Mouse (Mus musculus) olfactory bulb, adult 2 months (tissue): ENCODE results near the gene Mthfd2l. TPM values are rescaled to one million over a fixed set of nuclear protein-coding genes. Genes with fewer than 3 reads are reported as not detected.

Experiments
- H3K27ac ChIP-seq: fragments of 200-500 bp; 2 replicates; pipeline ENCODE4 v1.5.1; 2012; ENCODE audit warnings: low read depth, low read length; ENCODE audit not compliant: insufficient read depth
- H3K4me1 ChIP-seq: fragments of 200-500 bp; 2 replicates; pipeline ENCODE4 v1.6.1; 2012; ENCODE audit warnings: low read length; ENCODE audit not compliant: control insufficient read depth, insufficient read depth
- H3K4me3 ChIP-seq: fragments of 200-500 bp; 2 replicates; pipeline ENCODE4 v1.5.1; 2012; ENCODE audit warnings: mild to moderate bottlenecking, low read depth, low read length, moderate library complexity; ENCODE audit not compliant: insufficient read depth
- CTCF ChIP-seq: fragments of 200-500 bp; IDR thresholded peaks from 2 replicates; pipeline ENCODE4 v1.5.1; 2012; ENCODE audit warnings: low read depth, mild to moderate bottlenecking, low read length, moderate library complexity; ENCODE audit not compliant: insufficient read depth
- POLR2A ChIP-seq: fragments of 200-500 bp; IDR thresholded peaks from 2 replicates; pipeline ENCODE4 v1.6.1; 2012; ENCODE audit warnings: mild to moderate bottlenecking, low read depth, low read length, moderate library complexity; ENCODE audit not compliant: insufficient read depth
- WGBS: fragments of 180-500 bp; shearing (Covaris S2); methylation state at CpG from one replicate; pipeline ENCODE4 v1.1.7; 2018; 5-methylcytosine and 5-hydroxymethylcytosine counted together
- polyA plus RNA-seq: library from polyadenylated mRNA; stranded (reverse); fragments of >200 nt; gene quantifications from 2 replicates; pipeline ENCODE4 v1.2.4, GENCODE M21; 2012; ENCODE audit warnings: low replicate concordance; ENCODE audit not compliant: missing spikeins, insufficient read depth, insufficient read length

The Mthfd2l gene
- not detected in 2 replicates for polyA plus RNA-seq

DNA sequence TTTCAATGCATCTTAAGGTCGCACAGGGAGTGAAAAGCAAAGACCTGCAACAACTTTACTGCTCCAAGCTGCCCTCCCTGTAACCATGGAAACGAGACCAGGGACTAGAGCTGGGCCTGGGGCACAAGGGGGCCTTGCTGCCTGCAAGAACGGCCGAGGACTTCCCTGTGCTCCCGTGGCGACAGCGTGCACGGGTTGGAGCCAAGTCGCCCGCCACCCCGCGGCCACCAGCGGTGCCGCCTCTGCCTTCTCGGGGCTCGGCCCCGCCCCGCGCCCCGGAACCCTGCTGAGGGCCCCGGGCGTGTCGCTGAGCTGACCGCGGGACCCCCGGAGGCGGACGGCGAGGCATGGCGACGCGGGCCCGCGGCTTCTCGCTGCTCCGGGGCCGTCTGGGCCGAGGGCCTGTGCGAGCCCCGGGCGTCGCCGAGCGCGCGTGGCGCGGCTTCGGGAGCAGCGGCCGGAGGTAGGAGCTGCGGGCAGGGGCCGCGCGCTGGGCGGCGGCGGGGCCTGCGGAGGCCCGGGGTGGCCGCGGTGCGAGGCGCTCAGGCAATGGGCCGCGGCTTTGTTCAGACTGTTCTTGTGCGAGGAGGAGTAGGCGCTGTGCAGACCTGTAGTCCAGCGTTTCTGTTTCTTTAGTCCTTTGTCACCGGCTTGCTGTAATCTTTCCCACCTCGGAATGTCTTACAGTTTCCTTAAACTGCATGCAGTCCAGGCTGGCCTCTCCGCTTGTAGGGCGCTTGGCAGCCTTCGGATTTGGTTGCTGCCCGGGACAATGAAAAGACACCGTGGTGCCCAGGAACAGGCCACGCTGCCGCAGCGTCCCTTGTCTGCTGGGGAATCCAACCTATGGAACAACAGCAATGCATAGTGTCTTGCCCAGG, at the start of gene Mthfd2l:
TSS of gene Mthfd2l (plus strand) at position 147 of the 881 bp plus-strand sequence.
- Histone ChIP-seq H3K4me1 (no peaks in the 10 kb centered on the region), H3K27ac (peak within 1 kb of the TSS; percentile 29), H3K4me3 (peak within 1 kb of the TSS; percentile 76)
- under 1% methylated on average over 79 of the region's 79 CpGs for WGBS
- TF ChIP-seq CTCF (peak; percentile 52; the same call in 1 of the 2 replicates), POLR2A (peak; percentile 28; the same call in 1 of the 2 replicates)

DNA sequence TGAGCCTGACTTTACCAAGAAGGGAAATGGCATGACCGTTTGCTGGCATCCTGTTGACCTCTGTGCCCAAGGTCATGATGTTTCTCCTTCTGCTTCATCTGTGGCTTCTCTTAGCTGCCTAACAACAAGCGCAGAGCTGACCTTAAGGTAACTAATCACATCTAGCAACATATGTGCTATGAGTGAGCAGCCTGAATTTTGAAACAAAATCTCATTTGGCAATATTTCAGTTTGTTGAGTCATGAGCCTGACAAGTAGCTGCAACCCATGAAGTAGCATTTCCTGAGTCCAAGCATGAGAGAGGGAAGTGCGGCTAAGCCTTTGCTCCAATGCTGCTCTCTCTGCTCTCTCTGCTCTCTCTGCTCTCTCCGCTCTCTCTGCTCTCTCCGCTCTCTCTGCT, 49.2 kb upstream of the Mthfd2l start:
- Histone ChIP-seq H3K4me1 (no peaks in the 10 kb centered on the region), H3K27ac (no peak overlapping the region), H3K4me3 (no peak overlapping the region)
- 95% methylated on average over 5 of the region's 5 CpGs for WGBS
- TF ChIP-seq POLR2A (no peak), CTCF (no peak)

DNA sequence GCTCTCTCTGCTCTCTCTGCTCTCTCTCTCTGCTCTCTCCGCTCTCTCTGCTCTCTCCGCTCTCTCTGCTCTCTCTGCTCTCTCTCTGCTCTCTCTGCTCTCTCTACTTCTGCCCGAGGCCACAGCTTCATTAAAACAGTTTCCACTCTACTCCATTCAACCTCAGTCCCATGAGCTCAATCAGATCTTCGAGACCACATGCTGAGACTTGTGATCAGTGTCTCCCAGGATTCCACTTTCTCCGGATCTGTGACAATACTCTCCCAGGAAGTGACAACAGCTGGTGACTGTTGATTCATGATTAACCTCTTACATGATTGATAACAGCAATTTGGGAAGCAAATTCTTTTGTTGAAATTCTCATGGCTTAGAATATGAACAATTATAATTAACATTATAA, 48.8 kb upstream of the Mthfd2l start:
- no peak overlapping the region for H3K27ac ChIP-seq
- 78% methylated on average over 5 of the region's 5 CpGs for WGBS
- no peaks in the 10 kb centered on the region for H3K4me1 ChIP-seq
- TF ChIP-seq POLR2A (no peak), CTCF (no peak)
- H3K4me3 ChIP-seq: no peak overlapping the region

DNA sequence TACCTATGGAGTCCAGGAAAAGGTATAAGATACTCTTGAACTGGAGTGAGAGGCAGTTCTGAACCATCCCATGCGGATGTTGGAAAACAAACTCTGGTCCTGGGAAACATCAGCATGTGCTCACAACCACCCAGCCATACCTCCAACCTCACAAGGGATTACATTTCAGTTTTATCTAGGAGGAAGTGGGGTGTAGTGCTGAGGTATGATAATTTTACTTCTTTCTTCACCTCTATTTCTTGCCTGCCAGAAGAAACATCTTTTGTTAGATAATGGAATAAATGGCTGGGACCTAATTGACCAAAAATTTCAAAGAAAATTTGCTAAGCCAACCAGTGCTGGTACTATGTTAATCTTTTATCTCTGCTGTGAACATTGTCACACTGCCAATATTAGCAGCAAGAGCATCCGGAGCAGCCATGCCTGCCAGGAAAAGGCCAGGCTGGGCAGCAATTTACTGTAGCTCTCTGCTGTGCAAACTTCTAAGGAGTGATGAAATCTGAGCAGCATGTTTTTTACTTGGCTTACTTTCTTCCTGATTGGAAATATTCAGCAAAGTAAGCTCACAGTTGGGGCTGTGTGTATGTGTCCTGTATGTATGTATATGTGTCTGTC, 46.2 kb upstream of the Mthfd2l start:
- no peak overlapping the region for H3K27ac ChIP-seq
- TF ChIP-seq POLR2A: no peak
- TF ChIP-seq CTCF: no peak
- WGBS: 53% methylated on average over 2 of the region's 2 CpGs

DNA sequence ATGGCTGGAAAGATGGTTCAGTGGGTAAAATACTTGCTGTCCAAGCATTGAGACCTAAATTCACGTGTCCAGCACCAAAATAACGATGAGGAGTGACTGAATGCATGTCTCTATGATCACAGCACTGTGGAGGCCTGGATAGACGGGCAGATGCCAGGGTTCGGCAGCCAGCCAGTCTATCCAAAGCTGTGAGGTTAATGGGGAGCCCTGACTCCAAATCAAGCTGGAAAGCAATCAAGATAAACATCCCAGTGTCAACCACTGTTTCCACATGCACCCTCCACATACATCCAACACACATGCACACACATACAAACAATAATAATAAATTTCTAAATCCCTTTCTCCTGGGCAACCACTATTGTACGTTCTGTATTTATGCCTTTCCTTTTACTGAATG, 42.3 kb upstream of the Mthfd2l start:
- H3K4me3 ChIP-seq: no peak overlapping the region
- H3K27ac ChIP-seq: no peak overlapping the region
- 82% methylated on average over 5 of the region's 5 CpGs for WGBS
- peaks cover 9% of the 10 kb centered on the region for H3K4me1 ChIP-seq
- TF ChIP-seq POLR2A (no peak), CTCF (no peak)

More for the DNA sequence above, 46.2 kb upstream of the Mthfd2l start:
- Histone ChIP-seq H3K4me3 (no peak overlapping the region), H3K4me1 (no peaks in the 10 kb centered on the region)

DNA sequence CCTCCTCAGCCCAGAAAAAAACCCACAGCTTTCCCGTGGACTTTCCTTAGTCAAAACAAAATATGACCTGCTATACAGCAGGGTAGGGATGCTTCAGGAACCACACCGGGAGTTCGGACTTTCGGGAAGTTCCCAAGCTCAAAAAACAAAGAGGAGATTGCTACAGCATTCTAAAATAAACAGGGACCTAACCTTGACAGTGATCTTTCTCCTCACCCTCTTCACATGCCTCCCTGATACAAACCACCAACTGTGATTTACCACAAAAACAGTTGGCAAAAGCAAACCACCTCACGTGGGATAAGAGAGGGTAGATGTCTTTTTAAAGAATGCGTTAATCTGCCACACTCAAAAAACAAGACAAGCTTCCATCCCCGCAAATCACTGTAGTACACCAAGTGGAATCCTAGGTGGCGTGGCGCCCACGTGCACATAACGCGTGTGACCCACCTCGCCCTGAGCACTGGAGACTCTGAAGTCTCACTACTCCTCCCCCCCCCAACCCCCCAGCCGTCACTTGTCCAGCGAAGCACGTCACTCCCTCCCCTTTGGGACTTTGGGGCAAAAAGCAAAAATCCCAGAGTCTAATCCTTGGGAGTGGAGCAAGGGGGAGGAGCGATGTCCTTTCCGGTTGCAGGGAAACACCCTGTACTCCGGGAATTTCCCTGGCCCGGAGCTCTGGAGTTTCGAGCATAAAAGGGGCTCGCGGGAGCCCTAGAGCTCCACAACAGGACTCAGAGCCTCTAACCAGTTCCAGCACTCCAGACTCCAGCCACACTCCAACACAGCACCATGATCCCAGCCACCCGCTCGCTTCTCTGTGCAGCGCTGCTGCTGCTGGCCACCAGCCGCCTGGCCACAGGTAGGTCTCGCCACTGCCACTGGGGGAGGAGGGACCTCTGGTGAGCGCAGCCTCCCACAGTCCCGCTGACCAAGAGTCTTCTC, 40.1 kb upstream of the Mthfd2l start, which contains the start of gene Cxcl1:
TSS of gene Cxcl1 (plus strand) at position 723 of the 945 bp plus-strand sequence.
- TF ChIP-seq CTCF (no peak), POLR2A (no peak)
- H3K27ac ChIP-seq: no peak within 1 kb of the TSS
- 7% methylated on average over 30 of the region's 30 CpGs for WGBS
- H3K4me1 ChIP-seq: peaks cover 9% of the 10 kb centered on the region
- peak within 1 kb of the TSS; percentile 35 for H3K4me3 ChIP-seq

DNA sequence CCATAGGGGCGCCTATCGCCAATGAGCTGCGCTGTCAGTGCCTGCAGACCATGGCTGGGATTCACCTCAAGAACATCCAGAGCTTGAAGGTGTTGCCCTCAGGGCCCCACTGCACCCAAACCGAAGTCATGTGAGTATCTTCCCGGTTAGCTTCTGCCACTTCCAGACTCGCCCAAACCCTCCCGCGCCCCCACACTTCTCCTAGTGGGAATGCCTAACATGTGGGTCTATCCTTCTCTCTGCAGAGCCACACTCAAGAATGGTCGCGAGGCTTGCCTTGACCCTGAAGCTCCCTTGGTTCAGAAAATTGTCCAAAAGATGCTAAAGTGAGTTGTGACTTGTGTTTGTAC, 39.5 kb upstream of the Mthfd2l start:
- H3K4me3 ChIP-seq: peak overlapping the region; percentile 35
- peaks cover 9% of the 10 kb centered on the region for H3K4me1 ChIP-seq
- no peak for TF ChIP-seq POLR2A
- no peak for TF ChIP-seq CTCF
- WGBS: 26% methylated on average over 10 of the region's 10 CpGs
- H3K27ac ChIP-seq: no peak overlapping the region

DNA sequence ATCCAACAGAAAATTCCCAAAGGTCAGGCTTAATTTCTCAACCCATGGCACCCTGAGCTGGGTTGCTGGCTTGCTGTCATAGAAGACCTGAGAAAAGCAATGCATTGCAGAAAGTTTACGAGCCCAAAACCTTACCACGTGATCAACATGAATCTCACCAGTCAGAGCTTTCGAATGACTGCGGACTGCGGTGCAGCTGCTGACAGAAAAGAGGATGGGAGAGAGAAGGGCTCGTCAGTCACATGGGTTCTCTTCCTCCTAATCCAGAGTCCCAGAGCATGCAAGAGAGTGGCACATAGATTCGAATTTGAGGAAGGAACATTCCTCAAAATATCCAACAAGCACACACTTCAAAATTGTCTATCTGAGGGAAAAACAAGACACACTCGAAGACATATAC, 36.7 kb upstream of the Mthfd2l start:
- TF ChIP-seq CTCF (no peak), POLR2A (no peak)
- no peak overlapping the region for H3K27ac ChIP-seq
- WGBS: 81% methylated on average over 8 of the region's 8 CpGs
- peaks cover 9% of the 10 kb centered on the region for H3K4me1 ChIP-seq
- no peak overlapping the region for H3K4me3 ChIP-seq

DNA sequence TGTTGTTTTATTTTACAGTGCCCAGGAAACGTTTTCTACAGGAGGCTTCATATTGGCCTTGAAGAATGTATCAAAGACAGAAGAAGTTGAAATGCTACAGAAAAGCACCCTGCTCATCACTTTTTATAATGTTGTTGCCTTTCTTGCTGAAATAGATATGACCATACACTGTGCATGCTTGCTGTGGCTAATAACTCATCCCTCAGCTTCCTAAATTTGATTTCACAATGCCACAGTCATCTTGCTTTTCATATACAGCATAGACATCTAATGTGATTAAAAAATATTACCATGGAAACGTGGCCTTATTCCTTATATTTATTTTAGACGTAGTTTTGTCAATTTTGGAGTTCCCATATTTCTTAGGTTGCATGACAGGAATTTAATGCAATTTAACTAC, 33.5 kb upstream of the Mthfd2l start:
- TF ChIP-seq POLR2A (no peak), CTCF (no peak)
- no peak overlapping the region for H3K27ac ChIP-seq
- H3K4me1 ChIP-seq: no peaks in the 10 kb centered on the region
- H3K4me3 ChIP-seq: no peak overlapping the region
- WGBS: 81% methylated on average over 3 of the region's 3 CpGs
